Mouse (Mus musculus): ENCODE results near the gene Mthfd2l. TPM values are rescaled to one million over a fixed set of nuclear protein-coding genes. Genes with fewer than 3 reads are reported as not detected.

Mthfd2l gene
- polyA plus RNA-seq, 1 experiment from 2014 or later = 33.9 TPM

DNA sequence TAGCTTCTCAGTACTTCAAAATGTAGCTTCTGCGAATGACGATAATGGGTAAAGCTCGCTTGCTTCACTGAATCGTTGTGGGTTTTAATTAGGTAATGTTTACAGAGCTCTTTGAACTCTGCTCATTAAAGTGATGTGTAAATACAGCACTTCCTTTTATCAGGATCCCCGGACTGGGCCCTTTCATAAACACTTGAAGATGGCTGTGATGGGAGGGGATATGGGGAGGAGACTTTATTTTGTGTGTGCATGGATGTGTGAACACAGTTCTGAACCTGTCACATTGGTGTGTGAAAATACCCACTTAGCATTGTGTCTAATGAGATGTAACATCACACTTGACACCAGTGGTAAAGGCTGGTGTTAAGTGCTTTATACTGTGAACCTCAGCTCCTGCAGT is 56.7 kb downstream of the Mthfd2l start:
- 37% methylated on average over 5 of the region's 5 CpGs for WGBS

DNA sequence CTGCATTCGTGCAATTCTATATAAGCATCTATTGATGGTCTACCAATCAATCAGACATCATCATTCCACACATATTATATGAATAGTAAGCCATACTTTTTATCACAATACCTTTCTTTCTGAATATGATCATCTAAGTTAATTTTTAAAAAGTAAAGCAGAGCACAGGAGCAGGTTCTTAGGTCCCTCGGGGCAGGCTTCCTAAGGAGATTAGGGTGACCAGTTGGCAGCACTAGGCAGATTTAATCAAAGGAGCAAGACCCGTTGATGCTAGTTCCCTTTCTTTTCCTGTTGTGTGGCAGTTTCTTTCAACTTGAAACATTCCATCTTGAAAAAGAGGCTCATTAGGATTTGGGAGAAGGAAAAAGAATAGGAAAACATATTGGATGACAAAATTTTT is 57.2 kb downstream of the Mthfd2l start:
- Histone ChIP-seq H3K4me2 (replicated peaks; ENCODE audit: low read depth) (no peak overlapping the region), H3K27ac (ENCODE audit: low read depth, low read length) (no peak overlapping the region), H3K27me3 (replicated peaks; ENCODE audit: control insufficient read depth, insufficient read depth, low read length) (no peaks in the 10 kb centered on the region), H3K9me3 (ENCODE audit: control insufficient read depth) (no peaks in the 10 kb centered on the region), H3K4me3 (ENCODE audit: low read depth, low read length) (no peak overlapping the region), H3K36me3 (ENCODE audit: control insufficient read depth, insufficient read depth) (no peaks in the 10 kb centered on the region), H3K4me1 (replicated peaks; ENCODE audit: control insufficient read depth, insufficient read depth, low read length) (no peaks in the 10 kb centered on the region), H3K9ac (ENCODE audit: low read depth, low read length) (no peak overlapping the region)
- WGBS = 80% methylated on average over 3 of the region's 3 CpGs
- no peak for TF ChIP-seq CTCF (IDR thresholded peaks at IDR 0.05; ENCODE audit: low read depth)
- ATAC-seq = no peak

More for the DNA sequence above, 56.7 kb downstream of the Mthfd2l start:
- Histone ChIP-seq H3K27me3 (replicated peaks; ENCODE audit: control insufficient read depth, insufficient read depth, low read length) (no peaks in the 10 kb centered on the region), H3K27ac (ENCODE audit: low read depth, low read length) (no peak overlapping the region), H3K4me3 (ENCODE audit: low read depth, low read length) (no peak overlapping the region), H3K36me3 (ENCODE audit: control insufficient read depth, insufficient read depth) (no peaks in the 10 kb centered on the region), H3K9ac (ENCODE audit: low read depth, low read length) (no peak overlapping the region), H3K4me2 (replicated peaks; ENCODE audit: low read depth) (0 out of 2 replicates have a peak overlapping the region, but pooled peaks have one; percentile 7), H3K4me1 (replicated peaks; ENCODE audit: control insufficient read depth, insufficient read depth, low read length) (no peaks in the 10 kb centered on the region), H3K9me3 (ENCODE audit: control insufficient read depth) (no peaks in the 10 kb centered on the region)
- TF ChIP-seq CTCF (IDR thresholded peaks at IDR 0.05; ENCODE audit: low read depth) = no peak
- ATAC-seq = no peak

DNA sequence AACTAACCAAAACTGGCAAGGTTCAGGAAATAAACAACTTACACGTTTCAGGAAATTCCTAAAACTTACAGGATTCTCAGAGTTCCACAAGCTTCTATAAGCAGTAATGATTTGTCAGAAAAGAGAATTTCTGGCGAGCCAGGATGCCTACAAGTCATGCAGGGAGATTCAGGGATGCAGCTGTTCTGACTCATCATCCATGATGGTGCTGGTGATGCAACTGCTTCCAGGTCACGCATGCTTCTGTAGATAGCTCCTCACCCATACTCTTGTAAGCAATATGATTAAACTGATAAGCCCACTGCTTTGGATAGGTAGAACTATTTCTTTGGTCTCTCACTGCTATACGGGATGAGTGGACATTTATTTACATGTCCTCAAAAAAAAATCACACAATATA is 57.7 kb downstream of the Mthfd2l start:
- H3K27ac ChIP-seq (ENCODE audit: low read depth, low read length) = no peak overlapping the region
- no peaks in the 10 kb centered on the region for H3K27me3 ChIP-seq (replicated peaks; ENCODE audit: control insufficient read depth, insufficient read depth, low read length)
- no peaks in the 10 kb centered on the region for H3K9me3 ChIP-seq (ENCODE audit: control insufficient read depth)
- no peak for TF ChIP-seq CTCF (IDR thresholded peaks at IDR 0.05; ENCODE audit: low read depth)
- no peaks in the 10 kb centered on the region for H3K36me3 ChIP-seq (ENCODE audit: control insufficient read depth, insufficient read depth)
- H3K4me1 ChIP-seq (replicated peaks; ENCODE audit: control insufficient read depth, insufficient read depth, low read length) = no peaks in the 10 kb centered on the region
- WGBS = 87% methylated on average over 4 of the region's 4 CpGs
- ATAC-seq = no peak
- H3K4me3 ChIP-seq (ENCODE audit: low read depth, low read length) = no peak overlapping the region
- no peak overlapping the region for H3K4me2 ChIP-seq (replicated peaks; ENCODE audit: low read depth)
- H3K9ac ChIP-seq (ENCODE audit: low read depth, low read length) = no peak overlapping the region

DNA sequence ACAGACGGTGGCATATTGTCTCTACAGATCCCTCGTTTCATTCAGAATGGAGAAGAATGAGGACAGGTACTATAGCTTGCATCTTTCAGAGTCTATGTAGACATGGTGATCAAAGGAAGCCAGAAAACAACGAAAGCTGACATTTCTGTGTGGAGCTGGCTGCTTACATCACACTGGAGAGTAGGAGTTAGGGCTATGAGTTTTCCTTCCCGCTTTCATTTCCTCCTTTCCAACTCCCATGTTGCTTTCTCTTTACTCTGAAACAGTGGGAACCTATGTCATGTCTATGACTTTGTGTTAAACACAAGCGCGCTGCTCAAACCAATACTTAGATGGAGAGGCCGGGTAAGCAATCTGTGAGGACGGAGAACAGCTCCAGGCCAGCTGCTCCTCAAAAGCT is 69.0 kb downstream of the Mthfd2l start:
- Histone ChIP-seq H3K27me3 (replicated peaks; ENCODE audit: control insufficient read depth, insufficient read depth, low read length) (no peaks in the 10 kb centered on the region), H3K4me2 (replicated peaks; ENCODE audit: low read depth) (no peak overlapping the region), H3K4me1 (replicated peaks; ENCODE audit: control insufficient read depth, insufficient read depth, low read length) (no peaks in the 10 kb centered on the region), H3K4me3 (ENCODE audit: low read depth, low read length) (no peak overlapping the region), H3K36me3 (ENCODE audit: control insufficient read depth, insufficient read depth) (no peaks in the 10 kb centered on the region), H3K9me3 (ENCODE audit: control insufficient read depth) (no peaks in the 10 kb centered on the region), H3K9ac (ENCODE audit: low read depth, low read length) (no peak overlapping the region), H3K27ac (ENCODE audit: low read depth, low read length) (no peak overlapping the region)
- 94% methylated on average over 8 of the region's 8 CpGs for WGBS
- no peak for TF ChIP-seq CTCF (IDR thresholded peaks at IDR 0.05; ENCODE audit: low read depth)
- ATAC-seq = no peak

DNA sequence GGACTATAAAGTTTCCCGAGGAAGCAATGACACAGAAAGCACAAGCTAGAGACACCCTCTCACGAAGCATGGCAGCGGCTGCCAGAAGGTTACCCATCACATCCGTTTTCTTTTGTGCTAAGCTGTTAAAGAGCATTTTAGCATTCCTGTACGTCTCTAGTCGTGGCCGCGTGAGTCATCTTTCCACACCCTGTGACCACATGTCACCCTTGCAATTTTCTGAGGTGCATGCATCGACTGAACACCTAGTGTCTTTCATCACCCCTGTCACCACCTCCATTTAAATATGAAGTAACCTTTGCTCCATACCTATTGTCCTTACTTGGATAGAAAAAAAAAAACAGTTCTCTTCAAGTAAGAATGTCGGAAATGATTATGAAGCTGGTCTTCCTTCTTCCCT is 84.3 kb downstream of the Mthfd2l start:
- ATAC-seq = peak; percentile 93

DNA sequence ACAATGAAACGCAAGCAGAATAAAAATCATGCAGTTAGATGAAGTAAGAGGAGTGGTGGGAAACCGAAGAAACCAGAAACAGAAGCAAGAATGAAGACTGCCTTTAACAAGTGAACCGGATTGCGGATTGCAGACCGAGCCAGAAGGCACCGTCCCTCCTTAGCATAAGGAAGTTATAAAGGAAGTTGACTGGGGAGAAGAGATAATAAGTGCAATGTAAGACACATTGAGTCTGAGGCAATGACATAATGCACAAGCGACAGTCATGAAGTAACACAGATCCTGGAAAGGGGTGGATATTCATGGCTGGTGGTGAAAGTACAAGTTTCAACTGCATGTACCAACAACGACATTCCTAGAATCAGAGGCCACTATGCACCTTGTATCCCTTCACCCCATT is 92.2 kb downstream of the Mthfd2l start:
- Histone ChIP-seq H3K9ac (ENCODE audit: low read depth, low read length) (no peak overlapping the region), H3K36me3 (ENCODE audit: control insufficient read depth, insufficient read depth) (no peaks in the 10 kb centered on the region), H3K4me3 (ENCODE audit: low read depth, low read length) (no peak overlapping the region), H3K27me3 (replicated peaks; ENCODE audit: control insufficient read depth, insufficient read depth, low read length) (no peaks in the 10 kb centered on the region), H3K27ac (ENCODE audit: low read depth, low read length) (no peak overlapping the region), H3K4me2 (replicated peaks; ENCODE audit: low read depth) (no peak overlapping the region), H3K9me3 (ENCODE audit: control insufficient read depth) (no peaks in the 10 kb centered on the region), H3K4me1 (replicated peaks; ENCODE audit: control insufficient read depth, insufficient read depth, low read length) (no peaks in the 10 kb centered on the region)
- TF ChIP-seq CTCF (IDR thresholded peaks at IDR 0.05; ENCODE audit: low read depth) = no peak
- peak; percentile 59 for ATAC-seq
- 67% methylated on average over 8 of the region's 8 CpGs for WGBS

More for the DNA sequence above, 84.3 kb downstream of the Mthfd2l start:
- WGBS = 47% methylated on average over 10 of the region's 10 CpGs
- Histone ChIP-seq H3K4me2 (replicated peaks; ENCODE audit: low read depth) (no peak overlapping the region), H3K9me3 (ENCODE audit: control insufficient read depth) (no peaks in the 10 kb centered on the region), H3K36me3 (ENCODE audit: control insufficient read depth, insufficient read depth) (no peaks in the 10 kb centered on the region), H3K27me3 (replicated peaks; ENCODE audit: control insufficient read depth, insufficient read depth, low read length) (no peaks in the 10 kb centered on the region), H3K4me3 (ENCODE audit: low read depth, low read length) (no peak overlapping the region), H3K4me1 (replicated peaks; ENCODE audit: control insufficient read depth, insufficient read depth, low read length) (no peaks in the 10 kb centered on the region), H3K27ac (ENCODE audit: low read depth, low read length) (no peak overlapping the region), H3K9ac (ENCODE audit: low read depth, low read length) (no peak overlapping the region)
- TF ChIP-seq CTCF (IDR thresholded peaks at IDR 0.05; ENCODE audit: low read depth) = no peak

DNA sequence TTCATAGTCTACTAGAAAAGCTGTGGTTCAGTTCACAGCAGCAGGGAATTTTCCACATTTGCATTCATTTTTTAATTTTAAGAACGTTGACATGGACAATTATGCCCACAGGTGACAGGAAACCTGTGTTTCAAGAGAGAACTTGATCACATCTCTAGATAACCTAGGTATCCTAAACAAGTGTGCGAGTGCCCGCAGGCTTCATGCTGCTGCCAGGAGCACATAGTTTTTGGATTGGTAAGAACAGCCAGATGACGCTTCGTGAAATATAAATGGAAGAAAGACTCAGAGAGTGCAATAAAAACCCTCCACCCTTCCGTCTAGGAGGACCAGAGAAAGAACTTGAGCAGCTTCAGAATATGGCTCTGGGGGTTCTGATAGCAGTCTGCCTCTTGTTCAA is 96.2 kb downstream of the Mthfd2l start, which contains the start of gene Epgn:
TSS of gene Epgn (plus strand) at position 301 of the 400 bp plus-strand sequence.
- 77% methylated on average over 6 of the region's 6 CpGs for WGBS
- no peak within 1 kb of the TSS for H3K4me3 ChIP-seq (ENCODE audit: low read depth, low read length)
- H3K36me3 ChIP-seq (ENCODE audit: control insufficient read depth, insufficient read depth) = no peaks in the 10 kb centered on the region
- no peak for TF ChIP-seq CTCF (IDR thresholded peaks at IDR 0.05; ENCODE audit: low read depth)
- H3K9ac ChIP-seq (ENCODE audit: low read depth, low read length) = no peak within 1 kb of the TSS
- H3K27me3 ChIP-seq (replicated peaks; ENCODE audit: control insufficient read depth, insufficient read depth, low read length) = no peaks in the 10 kb centered on the region; the same call in 1 of the 2 replicates
- no peak within 1 kb of the TSS for H3K4me2 ChIP-seq (replicated peaks; ENCODE audit: low read depth)
- ATAC-seq = no peak
- H3K4me1 ChIP-seq (replicated peaks; ENCODE audit: control insufficient read depth, insufficient read depth, low read length) = no peaks in the 10 kb centered on the region
- no peak within 1 kb of the TSS for H3K27ac ChIP-seq (ENCODE audit: low read depth, low read length)
- H3K9me3 ChIP-seq (ENCODE audit: control insufficient read depth) = no peaks in the 10 kb centered on the region
